Mouse (Mus musculus) sigmoid colon, adult 10 weeks (tissue): Measurements from ENCODE around the gene C87977. TPM values are rescaled to one million over a fixed set of nuclear protein-coding genes. Genes with fewer than 3 reads are reported as not detected.

Experiments used
- polyA plus RNA-seq: library from polyadenylated mRNA; stranded (reverse); fragments of 350-450 nt; fragmentation: Illumina TruSeq; extraction: RNeasy Lipid Tissue Mini Kit (QIAGEN cat#74804); gene quantifications from one replicate; pipeline ENCODE4 v1.2.3, GENCODE M21; 2014; ENCODE audit warnings: low read depth, low replicate concordance

The C87977 gene
- polyA plus RNA-seq, result not detected

DNA sequence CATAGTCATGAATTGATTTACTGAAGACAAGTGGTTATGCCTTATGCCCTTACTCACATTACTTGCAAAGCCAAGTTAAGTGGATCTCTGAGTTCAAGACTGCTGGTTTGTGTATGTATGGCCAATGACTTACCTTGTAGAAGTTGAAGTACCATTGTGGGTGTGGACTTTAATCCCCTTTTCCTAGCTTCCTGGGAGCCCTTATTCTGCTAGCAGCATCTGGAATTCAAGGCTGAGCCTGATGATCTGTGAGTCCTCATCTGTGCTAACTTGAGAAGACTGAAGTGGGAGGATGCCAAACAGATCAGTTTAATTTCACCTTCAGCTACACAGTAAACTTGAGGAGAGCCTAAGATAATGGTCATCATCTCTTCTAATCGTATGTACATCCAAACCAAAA lies at the start of gene C87977:
Gene C87977 (minus strand): TSS at position 101 of the 400 bp plus-strand sequence.

DNA sequence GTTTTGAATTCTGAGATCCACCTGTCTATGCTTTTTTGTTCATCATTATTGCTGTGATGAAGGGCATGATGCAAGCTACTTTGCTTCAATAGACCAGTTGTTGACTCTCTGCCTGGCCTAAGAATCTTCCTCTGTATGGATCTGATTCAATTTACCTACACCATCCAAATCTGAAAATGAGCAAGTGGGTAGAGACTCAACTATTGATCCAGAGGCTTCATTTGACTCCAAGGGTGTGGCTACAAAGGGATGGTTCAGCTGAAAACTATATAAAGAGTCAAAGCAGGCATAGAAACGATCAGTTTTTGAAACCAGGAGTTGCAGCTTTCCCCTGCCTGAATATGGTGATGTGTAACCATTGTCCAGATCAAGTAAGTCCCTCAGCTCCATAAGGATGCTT lies 22.7 kb downstream of the C87977 start, which contains the start of gene Oog2:
Gene Oog2 (plus strand): TSS at position 301 of the 400 bp plus-strand sequence.

DNA sequence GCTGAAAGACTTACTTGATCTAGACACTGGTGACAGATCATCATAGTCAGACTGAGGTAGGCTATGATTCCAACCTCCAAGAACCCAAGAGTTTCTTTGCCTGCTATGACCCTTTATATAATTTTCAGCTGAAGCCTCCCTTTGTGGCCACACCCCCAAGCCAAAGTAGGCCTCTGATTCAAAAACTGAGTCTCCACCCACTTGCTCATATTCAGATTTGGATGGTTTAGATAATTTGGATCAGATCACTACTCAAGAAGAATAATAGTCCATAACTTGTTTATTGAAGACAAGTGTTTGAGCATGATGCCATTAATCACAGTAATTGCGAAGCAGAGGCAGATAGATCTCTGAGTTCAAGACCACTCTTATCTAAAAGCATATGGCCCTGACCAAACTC lies 50.6 kb downstream of the C87977 start, which contains the start of gene Oog3:
Gene Oog3 (minus strand): TSS at position 101 of the 400 bp plus-strand sequence.

Other genes with a start within 250 kb of the C87977 start
- not detected for gene Gm13101, start 246.4 kb downstream of the C87977 start, polyA plus RNA-seq
- gene Pramef17, start 218.9 kb downstream of the C87977 start, polyA plus RNA-seq, result not detected
- gene Pramel4, start 154.2 kb downstream of the C87977 start, polyA plus RNA-seq, result not detected
- not detected for gene Gm13102, start 106.8 kb downstream of the C87977 start, polyA plus RNA-seq
- gene Oog3, start 50.7 kb downstream of the C87977 start, polyA plus RNA-seq, result not detected
- not detected for gene Oog2, start 22.6 kb downstream of the C87977 start, polyA plus RNA-seq
- gene Pramel5, start 67.2 kb upstream of the C87977 start, polyA plus RNA-seq, result not detected
- gene Gm13128, start 116.9 kb upstream of the C87977 start, polyA plus RNA-seq, result not detected
- not detected for gene Gm13119, start 144.6 kb upstream of the C87977 start, polyA plus RNA-seq
- gene Pramef20, start 164.6 kb upstream of the C87977 start, polyA plus RNA-seq, result not detected
- not detected for gene Pramef12, start 195.1 kb upstream of the C87977 start, polyA plus RNA-seq
- gene 1700012P22Rik, start 225.5 kb upstream of the C87977 start, polyA plus RNA-seq, result not detected
- gene Gm9944, start 240.0 kb upstream of the C87977 start, polyA plus RNA-seq, result not detected